Mouse (Mus musculus): ENCODE measurements around the gene Edem1. TPM values are rescaled to one million over a fixed set of nuclear protein-coding genes. Genes with fewer than 3 reads are reported as not detected.
A peak's percentile ranks its signal among the peaks of the same experiment; 100 is the strongest.
"Not testable (repeated sequence)": the region's sequence is repeated elsewhere in the genome, so short reads cannot be mapped to it uniquely, and the experiment has no call there.

Gene Edem1
- total RNA-seq, 2 experiments from 2014 or later, result 6.2 to 7.2 TPM

DNA sequence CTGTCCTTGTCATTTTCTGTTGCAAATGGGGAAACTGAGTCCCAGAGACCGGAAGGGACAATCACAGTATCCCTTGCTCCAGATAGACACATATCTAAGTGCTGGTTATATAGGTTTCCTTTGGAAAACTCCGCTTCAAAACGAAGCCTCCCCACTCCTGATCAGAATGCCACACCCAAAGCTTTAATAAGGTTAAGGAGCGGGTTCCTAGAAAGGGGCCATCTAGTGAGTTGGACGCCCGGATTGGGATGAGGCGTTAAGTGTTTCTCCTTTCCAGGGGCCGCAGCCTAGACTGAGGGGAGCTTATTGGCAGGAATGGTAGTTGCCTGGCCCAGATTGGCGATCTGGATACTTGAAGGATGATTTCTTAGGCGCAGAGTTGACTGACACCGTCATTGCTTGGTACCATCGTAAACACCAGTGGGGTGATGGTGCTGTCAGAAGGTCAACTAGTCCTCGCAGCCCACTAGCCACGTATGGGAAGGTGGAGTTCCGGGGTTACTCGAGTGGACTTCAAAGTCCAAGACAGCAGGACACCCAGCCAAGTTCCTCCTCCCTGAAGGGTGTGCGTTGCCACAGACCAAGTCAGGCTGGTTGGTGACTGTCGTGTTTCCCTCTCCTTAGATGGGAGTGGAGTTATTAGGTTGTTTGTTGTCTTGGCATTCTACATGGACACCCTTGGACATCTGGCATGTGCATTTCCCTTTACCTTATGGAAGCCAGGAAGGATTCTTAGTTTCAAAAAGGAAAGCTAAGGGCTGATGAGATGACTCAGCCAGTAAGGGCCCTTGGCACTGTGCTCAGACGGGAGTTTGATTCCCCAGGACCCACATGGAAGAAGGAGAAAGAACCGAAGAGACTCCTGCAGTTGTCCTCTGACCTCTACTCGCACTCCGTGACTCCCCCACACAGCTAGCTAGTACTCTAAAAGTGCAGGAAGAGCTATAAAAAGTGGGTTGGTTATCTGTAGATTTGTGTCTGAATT is 1.2 kb downstream of the Edem1 start:
- DNase-seq, result peak; percentile 23

- no peak for DNase-seq
Observed at GRCm38 (mm10) chr6:108832170-108832569, 3.7 kb downstream of the Edem1 start.

DNA sequence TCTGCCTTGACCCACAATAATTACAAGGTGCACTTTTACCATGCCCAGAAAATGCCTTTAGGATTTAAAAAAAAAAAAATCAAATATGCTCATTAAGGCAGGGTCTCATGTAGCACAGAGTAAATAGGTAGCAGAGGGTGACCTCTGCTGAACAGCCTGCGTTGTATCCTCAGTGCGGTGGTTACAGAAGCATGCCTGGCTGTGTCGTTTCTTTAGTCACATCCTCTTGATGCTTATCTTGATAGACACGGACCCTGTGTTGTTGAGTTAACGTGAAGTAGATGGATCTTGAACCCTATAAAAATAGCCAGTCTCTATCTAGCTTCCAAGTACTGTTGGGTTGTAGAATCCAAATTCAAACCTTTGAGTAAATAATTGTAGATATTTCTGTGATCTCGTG is 4.5 kb downstream of the Edem1 start:
- DNase-seq, result no peak

DNA sequence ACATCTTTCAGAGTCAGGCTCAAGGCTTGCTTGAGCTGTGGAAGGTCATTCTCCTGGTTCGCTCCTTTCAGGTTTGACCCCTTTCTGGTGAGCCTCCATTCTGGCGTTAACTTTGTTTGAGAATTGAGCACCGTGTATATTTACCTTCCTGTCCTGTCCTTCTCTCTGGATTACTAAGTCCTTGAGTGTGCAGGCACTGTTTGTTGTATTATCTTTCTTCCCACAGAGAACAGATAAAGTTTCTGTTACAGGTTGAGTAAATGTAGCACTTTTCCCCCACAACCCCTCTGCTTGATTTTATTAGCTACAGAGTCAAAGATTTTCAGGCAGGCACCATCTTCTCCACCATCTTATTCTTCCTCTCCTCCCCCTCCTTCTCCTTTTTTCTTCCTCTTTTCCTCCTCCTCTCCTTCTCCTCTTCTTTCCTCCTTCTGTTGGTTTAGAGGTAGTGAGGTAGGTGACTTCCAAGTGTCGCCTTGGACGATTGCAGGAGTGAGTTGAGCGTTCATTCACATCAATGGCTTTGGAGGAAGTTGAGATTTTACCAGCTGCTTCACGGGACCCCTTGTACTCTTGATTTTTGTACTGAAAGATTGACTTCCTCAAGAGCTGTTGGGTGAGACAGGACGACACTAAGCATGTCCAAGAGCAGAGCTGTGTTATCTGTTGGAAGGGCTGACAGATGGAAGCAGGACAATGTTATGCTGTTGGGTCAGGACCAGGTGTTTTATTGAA is 5.7 kb downstream of the Edem1 start:
- DNase-seq, result no peak

DNA sequence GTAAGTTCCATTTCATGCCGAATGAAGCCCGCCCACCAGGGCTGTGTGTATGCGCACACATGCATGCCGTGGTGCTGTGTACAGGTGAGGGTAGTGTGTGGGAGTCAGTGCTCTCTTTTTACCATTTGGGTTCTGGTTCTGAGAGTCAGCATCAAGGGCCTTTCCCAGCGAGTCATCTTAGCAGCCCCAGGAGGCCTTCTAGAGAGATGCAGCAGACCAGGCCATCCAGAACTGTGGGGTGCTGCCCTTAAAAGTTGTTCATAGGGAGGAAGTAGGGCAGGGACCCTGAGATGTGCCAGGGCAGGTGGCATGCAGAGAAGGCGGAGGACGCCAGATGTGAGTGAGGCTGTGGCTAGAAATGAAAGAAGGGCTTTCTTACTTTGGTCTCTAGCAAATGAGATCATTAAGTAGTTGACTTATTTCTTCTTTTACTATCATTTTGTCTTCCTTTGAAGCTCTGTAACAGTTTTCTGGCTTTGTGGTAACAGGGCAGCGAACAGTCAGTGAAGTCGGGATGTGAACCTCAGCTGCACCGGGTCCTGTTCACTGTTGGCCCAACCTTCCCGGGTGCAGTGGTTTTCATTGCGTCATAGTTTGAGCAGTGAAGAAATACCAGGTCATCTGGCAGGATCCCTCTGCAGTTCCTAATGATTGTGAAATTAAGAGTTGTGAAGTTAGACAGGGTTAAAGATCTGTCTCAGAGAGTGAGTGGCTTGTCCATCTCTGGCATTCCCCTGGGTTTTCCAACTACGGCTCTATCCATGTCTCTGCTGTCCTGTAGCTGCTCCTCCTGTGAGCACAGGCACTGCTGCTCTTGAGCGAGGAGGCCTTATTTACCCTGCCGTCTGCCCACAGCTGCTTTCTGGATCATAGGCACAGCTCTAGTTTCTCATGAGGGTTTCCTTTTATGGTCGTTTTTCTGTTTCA is 7.6 kb downstream of the Edem1 start:
- DNase-seq, result no peak

GRCm38 (mm10) chr6:108837081-108837480 is 8.6 kb downstream of the Edem1 start:
- no peak for DNase-seq

GRCm38 (mm10) chr6:108837958-108838357 is 9.5 kb downstream of the Edem1 start:
- no peak for DNase-seq

DNA sequence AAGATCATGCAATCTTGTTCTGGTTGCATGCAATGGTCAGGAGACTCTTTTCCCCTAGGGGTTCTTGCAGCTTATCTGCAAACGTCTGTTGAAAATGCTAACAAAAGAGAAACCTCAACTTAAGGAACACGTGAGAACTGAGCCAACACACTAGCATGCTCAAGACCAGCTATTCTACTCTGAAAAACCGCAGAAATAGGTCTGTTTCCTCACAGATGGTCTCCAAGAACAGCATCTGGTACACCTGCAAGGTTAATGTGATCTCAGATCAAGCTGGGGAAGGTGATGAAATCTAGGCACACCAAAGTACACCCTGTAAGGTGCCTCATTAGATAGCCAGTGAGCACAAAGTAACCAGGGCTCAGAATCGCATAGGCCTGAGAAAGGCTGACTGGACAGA is 11.0 kb downstream of the Edem1 start:
- DNase-seq, result no peak

- no peak for DNase-seq
Observed at GRCm38 (mm10) chr6:108840861-108841640, 12.6 kb downstream of the Edem1 start.

DNA sequence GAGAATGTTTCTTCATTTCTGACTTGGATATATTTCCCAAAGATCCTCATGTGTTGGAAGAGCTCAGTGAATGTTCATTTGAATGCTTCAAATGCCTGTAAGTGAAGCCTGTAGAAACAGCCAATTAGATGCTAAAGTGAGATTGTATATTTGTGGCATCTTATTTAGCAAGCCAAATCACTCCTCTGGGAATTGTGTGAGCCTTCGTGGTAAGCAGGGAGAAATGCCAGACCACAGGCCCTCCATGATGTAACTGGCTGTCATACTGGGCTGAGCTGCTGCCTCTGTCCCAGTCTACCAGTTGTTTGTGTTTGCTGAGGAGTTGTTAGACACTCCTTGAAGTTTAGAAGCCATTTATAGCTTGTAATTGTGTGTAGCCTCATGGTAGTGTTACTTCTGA is 15.2 kb downstream of the Edem1 start:
- no peak for DNase-seq

DNA sequence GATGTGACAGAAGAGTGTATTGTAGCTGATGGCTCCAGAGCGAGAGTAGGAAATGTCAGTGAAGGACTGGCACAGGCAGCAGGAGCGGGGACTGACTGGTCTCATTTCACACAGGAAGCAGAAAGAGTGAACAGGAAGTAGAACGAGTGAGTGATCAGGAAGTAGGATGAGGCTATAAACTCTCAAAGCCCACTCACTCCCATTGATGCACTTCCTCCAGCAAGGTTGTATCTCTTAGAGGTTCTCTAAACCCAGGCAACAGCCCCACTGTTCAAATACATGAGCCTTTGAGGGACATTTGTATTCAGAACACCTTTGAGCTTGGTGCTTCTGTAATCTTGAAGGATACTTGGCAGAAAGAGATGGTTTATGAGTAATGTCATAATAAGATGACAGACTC is 15.7 kb downstream of the Edem1 start:
- DNase-seq, result no peak

- no peak for DNase-seq
Observed at GRCm38 (mm10) chr6:108844771-108845170, 16.3 kb downstream of the Edem1 start.

- DNase-seq, result no peak
Observed at GRCm38 (mm10) chr6:108852088-108852670, 23.7 kb downstream of the Edem1 start.

DNA sequence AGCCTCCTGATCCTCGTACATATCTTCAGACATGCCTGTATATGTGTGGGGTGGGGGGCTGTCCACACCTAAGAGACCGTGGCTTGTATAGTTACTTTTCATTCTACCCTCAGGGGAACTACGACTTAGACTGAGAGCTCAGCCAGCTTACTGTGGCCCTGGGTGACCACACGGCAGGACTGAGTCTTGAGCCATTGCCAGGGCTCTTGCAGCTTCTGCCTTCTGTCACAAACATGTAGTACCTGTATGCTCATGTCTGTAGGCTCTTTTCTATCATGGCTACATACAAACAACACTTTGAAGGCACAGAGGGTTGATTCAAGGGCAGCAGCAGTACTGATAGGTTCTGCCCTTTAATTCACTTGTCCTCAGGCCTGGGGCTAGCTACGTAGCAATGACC is 24.5 kb downstream of the Edem1 start:
- no peak for DNase-seq

DNA sequence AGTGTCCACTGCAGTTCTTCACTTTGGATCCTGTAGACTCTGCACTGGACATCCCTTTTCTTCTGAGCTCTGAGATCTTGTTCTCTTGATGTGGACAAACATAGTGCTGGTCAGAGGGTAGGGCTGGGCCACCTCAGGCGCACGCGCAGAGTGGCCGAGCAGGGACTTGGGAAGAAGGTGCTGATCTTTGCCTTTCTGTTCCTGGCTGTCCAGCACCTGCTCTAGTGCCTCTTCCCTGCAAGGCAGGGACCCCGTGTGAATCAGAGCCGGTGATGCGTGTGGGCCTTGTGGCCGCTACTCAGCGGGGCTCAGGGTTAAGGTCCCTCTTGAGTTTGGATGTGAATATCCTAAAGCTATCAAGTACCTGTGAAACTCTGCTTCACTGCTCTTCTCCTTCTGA is 30.1 kb downstream of the Edem1 start:
- no peak for DNase-seq

DNA sequence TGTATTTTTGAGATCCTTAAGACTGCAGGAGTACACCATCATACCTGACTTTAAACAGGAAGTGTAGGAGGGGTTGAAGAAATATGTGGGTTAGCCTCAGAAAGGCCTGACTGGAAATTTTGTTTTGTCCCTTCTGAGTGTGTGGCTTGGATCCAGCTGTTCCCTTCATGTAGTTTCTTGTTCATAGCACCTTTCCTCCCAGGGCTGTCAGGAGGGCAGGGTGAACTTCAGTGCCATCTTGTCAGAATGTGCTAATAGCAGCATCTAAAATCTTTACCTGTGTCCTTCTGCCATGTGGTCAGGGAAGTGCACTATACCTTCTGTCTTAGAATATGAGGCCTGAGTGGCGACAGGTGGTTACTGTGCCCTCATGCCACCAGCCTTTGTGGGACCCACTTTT is 32.8 kb downstream of the Edem1 start:
- no peak for DNase-seq

GRCm38 (mm10) chr6:108862548-108862947 is 34.1 kb downstream of the Edem1 start:
- no peak for DNase-seq

GRCm38 (mm10) chr6:108866317-108866716 is 37.9 kb downstream of the Edem1 start:
- no peak for DNase-seq

GRCm38 (mm10) chr6:108869031-108869430 is 40.6 kb downstream of the Edem1 start:
- not testable (repeated sequence) for DNase-seq

DNA sequence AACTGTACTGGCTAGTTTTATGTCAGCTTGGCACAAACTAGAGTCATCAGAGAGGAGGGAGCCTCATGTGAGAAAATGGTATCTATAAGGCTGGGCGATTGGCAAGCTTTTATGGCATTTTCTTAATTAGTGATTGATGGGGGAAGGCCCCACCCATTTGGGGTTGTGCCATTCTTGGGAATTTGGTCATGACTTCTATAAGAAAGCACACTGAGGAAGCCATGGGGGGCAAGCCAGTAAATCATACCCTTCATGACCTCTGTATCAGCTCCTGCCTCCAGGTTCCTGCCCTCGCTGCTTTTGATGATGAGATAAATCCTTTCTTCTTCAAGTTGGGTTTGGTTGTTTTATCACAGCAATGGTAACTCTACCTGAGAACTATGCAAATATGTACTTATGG is 42.0 kb downstream of the Edem1 start:
- DNase-seq, result no peak

DNA sequence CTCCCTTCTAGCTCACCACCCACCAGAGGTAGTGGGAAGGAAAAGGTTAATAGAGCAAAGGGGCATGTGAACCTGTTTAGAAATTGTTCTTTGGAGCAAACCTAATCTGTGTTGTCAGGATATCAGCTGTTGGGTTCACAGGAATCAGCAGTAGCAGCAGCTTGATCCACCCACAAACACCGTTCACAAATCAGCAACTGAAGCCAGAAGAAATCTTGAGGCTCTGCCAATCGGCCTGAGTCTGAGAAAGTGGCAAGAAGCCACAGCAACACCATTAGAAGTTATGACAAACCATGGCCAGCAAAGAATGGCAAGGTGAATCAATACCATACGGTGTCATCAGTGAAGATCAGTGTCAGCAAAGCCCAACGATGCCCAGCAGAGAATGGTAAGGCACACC is 42.8 kb downstream of the Edem1 start:
- DNase-seq, result no peak
